Mouse (Mus musculus) left cerebral cortex, adult 2 months (tissue): ENCODE results near the gene Aimp1. TPM values are rescaled to one million over a fixed set of nuclear protein-coding genes. Genes with fewer than 3 reads are reported as not detected.

Experiments used
- DNase-seq, 2 experiments: peaks; one replicate each; pipeline ENCODE4 v3.0.0; 2021 to 2022; ENCODE audit warnings: low spot score in 2 of 2, mixed read lengths in 1 of 2; ENCODE audit errors: extremely low spot score in 1 of 2
- H3K27ac ChIP-seq: fragments of 200-600 bp; 2 replicates; pipeline ENCODE4 v1.8.1; 2022
- H3K4me3 ChIP-seq: fragments of 200-600 bp; 2 replicates; pipeline ENCODE4 v1.8.1; 2022
- CTCF ChIP-seq: fragments of 200-600 bp; IDR thresholded peaks from 2 replicates; pipeline ENCODE4 v1.8.1; 2022; ENCODE audit warnings: antibody characterized with exemption, mild to moderate bottlenecking, moderate library complexity
- intact Hi-C: fragments of 180-260 bp; cut with DNase I; formaldehyde crosslinking; loops from one replicate; pipeline ENCODE4 v1.15.1; 2025
- total RNA-seq, 2 experiments: library from RNA; stranded (reverse); gene quantifications; 2 replicates each; pipeline ENCODE4 v1.2.3; 2021

Gene Aimp1
- total RNA-seq, 2 experiments from 2014 or later, result 47.2 to 58.1 TPM

DNA sequence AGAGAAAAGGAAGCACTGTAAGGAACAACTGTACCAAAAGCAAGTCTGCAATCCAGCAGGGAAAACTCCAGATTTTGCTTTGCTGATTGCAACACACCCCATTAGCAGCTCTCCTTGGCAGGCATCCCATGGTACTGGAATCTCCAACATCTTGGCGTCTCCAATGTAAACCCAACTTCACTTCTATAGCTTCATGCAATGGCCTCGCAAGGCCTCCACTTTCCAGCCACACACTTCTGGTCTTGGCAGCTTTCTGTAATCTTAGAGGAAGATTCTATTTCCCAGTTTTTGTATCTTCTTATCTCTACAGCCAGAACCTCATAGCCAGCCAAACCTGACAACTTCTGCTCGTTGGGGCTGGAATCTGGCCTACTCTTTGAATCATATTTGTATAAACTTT, 32.4 kb downstream of the Aimp1 start:
- Histone ChIP-seq H3K27ac (no peak overlapping the region), H3K4me3 (no peak overlapping the region)
- TF ChIP-seq CTCF, result no peak
- DNase-seq, result no peak
- intact Hi-C loops, result no loop called here

DNA sequence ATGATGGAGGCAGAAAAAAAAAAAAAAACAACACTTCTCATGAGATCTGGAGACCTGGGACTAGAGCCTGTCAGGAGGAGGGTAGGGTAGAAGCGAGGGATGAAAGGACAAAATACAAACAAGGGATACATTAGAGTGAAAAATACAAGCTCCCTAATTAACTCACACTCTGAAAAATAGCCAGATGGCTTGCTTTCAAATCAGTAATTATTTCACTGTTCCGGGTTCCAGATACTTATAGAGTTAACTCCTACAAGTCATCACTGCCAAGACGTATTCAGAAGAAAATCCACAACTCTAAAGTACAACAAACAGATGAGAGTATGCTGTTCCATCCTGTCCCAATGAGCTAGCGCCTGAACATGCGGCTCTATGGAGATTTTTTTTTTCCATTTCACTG, 34.0 kb downstream of the Aimp1 start:
- intact Hi-C loops, result no loop called here
- TF ChIP-seq CTCF, result no peak
- no peak overlapping the region for H3K27ac ChIP-seq
- no peak overlapping the region for H3K4me3 ChIP-seq
- DNase-seq, result no peak

DNA sequence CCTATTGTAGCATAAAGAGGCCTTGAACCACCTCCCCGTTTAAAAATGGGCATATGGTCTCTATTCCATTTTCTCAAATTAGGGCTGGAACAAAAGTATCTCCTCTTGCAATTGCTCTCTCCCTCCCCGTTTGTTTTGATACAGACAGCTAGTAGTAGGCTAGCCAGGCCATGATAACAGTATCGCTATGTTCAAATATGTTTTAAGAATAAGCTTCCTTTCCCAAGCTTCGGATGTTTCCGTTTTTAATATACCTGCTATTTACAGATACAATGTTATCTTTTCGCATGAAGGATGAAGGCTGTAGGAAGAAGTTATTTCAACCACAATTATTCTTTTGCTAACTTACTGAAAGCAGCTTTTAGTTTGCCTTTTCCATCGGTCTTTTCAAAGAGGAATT, 34.8 kb downstream of the Aimp1 start:
- intact Hi-C loops, result no loop called here
- H3K4me3 ChIP-seq, result no peak overlapping the region
- DNase-seq, result no peak
- H3K27ac ChIP-seq, result no peak overlapping the region
- TF ChIP-seq CTCF, result no peak

DNA sequence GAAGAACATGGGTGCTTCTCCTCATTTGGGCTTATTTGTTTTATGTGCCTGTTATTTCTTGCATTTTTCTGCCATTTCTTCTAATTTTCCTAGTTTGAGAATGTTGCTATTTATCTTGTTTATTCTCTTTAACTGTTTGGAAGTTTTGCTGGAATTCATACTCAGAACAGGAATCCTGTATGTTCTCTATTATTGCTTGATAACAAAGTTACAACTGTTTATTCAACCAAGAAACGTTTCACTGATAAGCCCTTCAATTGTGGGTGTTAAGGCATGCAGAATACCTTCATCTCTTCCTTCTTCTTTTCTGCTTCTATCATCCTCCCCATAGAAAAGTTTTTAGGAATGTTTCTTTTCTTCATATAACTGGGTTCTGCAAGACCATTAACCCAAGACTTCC, 37.4 kb downstream of the Aimp1 start:
- intact Hi-C loops, result no loop called here

DNA sequence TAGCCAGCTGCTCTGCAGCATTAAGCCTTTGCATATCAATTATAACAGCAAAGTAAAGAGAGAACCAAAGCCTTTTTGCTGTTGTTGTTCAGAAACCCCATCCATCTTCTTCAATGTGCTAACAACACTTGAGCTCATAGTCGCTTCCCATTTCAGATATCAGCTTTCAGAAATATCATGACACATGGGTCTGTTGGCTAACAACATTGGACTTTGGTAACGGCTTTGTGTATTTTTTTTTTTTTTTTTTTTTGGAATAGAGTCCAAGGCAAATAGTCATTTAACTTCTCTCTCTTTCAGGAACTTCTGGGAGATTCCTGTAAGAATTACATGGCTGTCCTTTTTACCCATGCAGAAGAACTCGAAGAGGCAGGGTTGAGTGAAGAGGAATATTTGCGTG, 40.1 kb downstream of the Aimp1 start:
- intact Hi-C loops, result no loop called here
- Histone ChIP-seq H3K4me3 (no peak overlapping the region), H3K27ac (no peak overlapping the region)
- no peak for TF ChIP-seq CTCF
- DNase-seq, result no peak

More for the DNA sequence above, 37.4 kb downstream of the Aimp1 start:
- no peak for TF ChIP-seq CTCF
- no peak overlapping the region for H3K27ac ChIP-seq
- DNase-seq, result no peak
- no peak overlapping the region for H3K4me3 ChIP-seq

DNA sequence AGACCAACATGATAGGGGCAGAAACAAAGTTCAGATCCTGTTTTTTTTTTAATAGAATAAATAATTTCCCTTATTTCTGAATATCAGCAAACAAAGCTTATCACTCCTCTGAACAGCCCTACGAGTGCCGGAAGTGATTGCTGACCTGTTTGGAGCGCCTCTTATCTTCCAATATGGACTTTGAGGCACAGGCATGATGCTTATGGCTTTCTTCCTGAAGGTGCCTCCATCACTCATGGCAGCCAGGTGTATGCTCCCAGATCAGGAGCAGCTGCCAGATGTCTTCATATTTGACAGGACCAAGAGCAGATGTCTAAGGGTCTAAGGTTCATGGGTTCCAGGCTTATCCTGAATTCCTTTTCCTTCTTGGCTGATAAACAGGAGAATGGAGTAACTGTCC, 47.1 kb downstream of the Aimp1 start:
- Histone ChIP-seq H3K4me3 (no peak overlapping the region), H3K27ac (no peak overlapping the region)
- intact Hi-C loops, result no loop called here
- no peak for DNase-seq
- TF ChIP-seq CTCF, result no peak

DNA sequence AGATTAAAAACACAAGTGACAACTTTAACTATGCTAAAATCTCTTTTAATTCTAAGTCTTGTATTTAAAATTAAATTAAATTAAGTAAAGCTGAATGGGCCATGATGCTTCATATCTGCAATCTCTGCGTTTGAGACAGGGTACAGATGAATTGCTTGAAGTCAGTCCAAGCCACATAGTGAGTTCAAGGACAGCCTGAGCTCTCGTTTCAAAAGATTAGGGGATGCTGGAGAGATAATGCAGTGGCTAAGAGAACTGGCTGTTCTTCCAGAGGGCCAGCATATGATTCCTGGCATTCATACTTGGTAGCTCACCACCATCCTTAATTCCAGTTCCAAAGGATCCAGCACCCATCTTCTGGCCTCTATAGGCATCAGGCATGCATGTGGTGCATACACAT, 50.9 kb downstream of the Aimp1 start:
- no peak for TF ChIP-seq CTCF
- DNase-seq, result no peak
- no peak overlapping the region for H3K4me3 ChIP-seq
- intact Hi-C loops, result no loop called here
- H3K27ac ChIP-seq, result no peak overlapping the region

DNA sequence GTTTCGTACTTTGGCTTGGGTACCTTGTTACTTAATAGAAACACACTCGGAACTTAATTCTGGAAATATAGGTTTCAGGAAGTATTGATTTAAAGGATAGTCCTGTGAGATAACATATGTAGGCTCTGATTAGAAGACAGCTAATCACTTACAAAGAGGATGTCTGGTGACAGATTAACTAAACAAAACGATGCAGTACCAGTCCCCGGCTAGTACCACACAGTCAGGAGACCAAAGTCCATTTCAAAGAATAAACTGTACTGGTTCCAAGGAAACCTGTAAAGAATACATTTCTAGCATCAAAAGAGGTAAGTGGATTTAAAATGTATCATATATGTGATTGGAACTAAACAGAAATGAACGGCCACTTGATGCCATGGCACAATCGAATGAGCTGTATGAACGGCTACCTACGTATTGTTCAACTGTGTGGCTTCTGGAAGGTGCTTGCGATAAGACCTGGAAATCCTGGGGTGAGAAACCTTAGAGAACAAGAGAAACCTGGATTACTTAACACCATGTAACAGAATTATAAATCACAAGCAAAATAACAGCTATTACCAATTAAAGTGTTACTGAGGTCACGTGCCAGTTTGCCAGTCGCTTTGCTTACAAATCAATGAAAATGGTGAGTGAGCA, 54.5 kb downstream of the Aimp1 start, which contains the start of gene Gimd1:
TSS of gene Gimd1 (plus strand) at position 220 of the 639 bp plus-strand sequence.
- no peak within 1 kb of the TSS for H3K4me3 ChIP-seq
- no peak for TF ChIP-seq CTCF
- no peak within 1 kb of the TSS for H3K27ac ChIP-seq
- intact Hi-C loops, result loop anchor here (10.0 kb wide), 3 partner anchors 425 to 815 kb away; no protein-coding TSS in a partner anchor
- no peak for DNase-seq

DNA sequence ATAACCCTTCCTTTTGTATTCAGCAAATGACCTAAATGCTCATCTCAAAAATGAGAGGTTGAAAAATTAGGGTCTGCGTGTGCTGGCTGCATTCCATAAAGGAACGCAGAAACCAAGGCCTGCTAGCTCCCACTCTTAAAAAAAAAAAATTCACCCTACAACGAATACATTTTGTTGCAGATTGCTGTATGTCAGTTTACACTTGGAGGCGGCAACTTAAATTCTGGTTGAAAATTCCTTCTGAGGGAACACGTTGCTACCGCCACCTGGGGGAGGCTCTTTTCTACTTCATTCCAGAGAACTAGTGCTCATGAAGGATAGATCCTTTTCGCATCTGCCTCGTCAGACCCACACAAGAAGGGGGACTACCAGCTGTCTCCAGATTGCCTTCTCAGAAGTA, 55.4 kb downstream of the Aimp1 start:
- H3K4me3 ChIP-seq, result no peak overlapping the region
- H3K27ac ChIP-seq, result no peak overlapping the region
- intact Hi-C loops, result loop anchor here (10.0 kb wide), 3 partner anchors 424 to 814 kb away; no protein-coding TSS in a partner anchor
- peak; percentile 40 for TF ChIP-seq CTCF
- peak in 1 of 2 experiments; percentile 11 for DNase-seq

Other genes with a start within 250 kb of the Aimp1 start
- not detected for gene Gimd1, start 54.5 kb downstream of the Aimp1 start, total RNA-seq
- 10 to 100 TPM; 30.0 to 32.0 TPM for gene Tbck, start 226 bp downstream of the Aimp1 start, total RNA-seq